ENCODE assay signal across 25 mouse cellular contexts in genomic region chr7:79568212-79568611, GRCm38 (mm10). TPM values are rescaled to one million over a fixed set of nuclear protein-coding genes. Genes with fewer than 3 reads are reported as not detected.
DNase-seq lines count a peak whose midpoint lies in the region; ATAC-seq and TF ChIP-seq lines count a peak whose summit lies in the region.
"Had no signal": no experiment of that assay in that cellular context is flagged by ENCODE, and none has a peak within 500 bp of the region (broad histone marks: within the 10 kb centered on the region; RNA-seq: fewer than 3 reads in every experiment).

No protein-coding gene starts in this region.

- no peak overlapping the region for H3K9ac ChIP-seq in forebrain, embryonic 16.5 days (replicated peaks; ENCODE audit: low read depth, low read length)
- H3K9ac ChIP-seq in forebrain, embryonic 14.5 days (ENCODE audit: low read length) = no peak overlapping the region
- no peak overlapping the region for H3K9ac ChIP-seq in intestine, embryonic 14.5 days (ENCODE audit: low read length)
- no peak overlapping the region for H3K9ac ChIP-seq in intestine, postnatal 0 days (ENCODE audit: low read depth, low read length)
- H3K9ac ChIP-seq: heart, embryonic 13.5 days; limb, embryonic 12.5 days; liver, embryonic 12.5 days; midbrain, embryonic 12.5 days had no signal

- ATAC-seq in forebrain, embryonic 16.5 days = no peak
- ATAC-seq in forebrain, embryonic 14.5 days = no peak
- ATAC-seq in intestine, embryonic 14.5 days (replicated peaks; ENCODE audit: low FRiP score, low TSS enrichment, low read depth) = no peak
- no peak for ATAC-seq in intestine, postnatal 0 days
- ATAC-seq: CD4-positive, CD25-positive, alpha-beta regulatory T cell, adult 4 months; liver, embryonic 12.5 days had no signal

- 70% methylated on average over 6 of the region's 6 CpGs for WGBS in forebrain, embryonic 16.5 days
- 73% methylated on average over 6 of the region's 6 CpGs for WGBS in forebrain, embryonic 14.5 days
- WGBS in intestine, embryonic 14.5 days = 64% methylated on average over 6 of the region's 6 CpGs
- WGBS in intestine, postnatal 0 days = 62% methylated on average over 6 of the region's 6 CpGs

- H3K9me3 ChIP-seq in forebrain, embryonic 16.5 days (ENCODE audit: control insufficient read depth, low read length) = no peaks in the 10 kb centered on the region
- H3K9me3 ChIP-seq in forebrain, embryonic 14.5 days (replicated peaks; ENCODE audit: control insufficient read depth, low read length) = no peaks in the 10 kb centered on the region
- H3K9me3 ChIP-seq in intestine, embryonic 14.5 days (ENCODE audit: control insufficient read depth, low read length) = no peaks in the 10 kb centered on the region
- no peaks in the 10 kb centered on the region for H3K9me3 ChIP-seq in intestine, postnatal 0 days (ENCODE audit: control insufficient read depth)
- H3K9me3 ChIP-seq: heart, embryonic 13.5 days; limb, embryonic 12.5 days; liver, embryonic 12.5 days; midbrain, embryonic 12.5 days had no signal

- no peak for TF ChIP-seq CTCF in intestine, postnatal 0 days (IDR thresholded peaks at IDR 0.05; ENCODE audit: low read depth)

- H3K4me1 ChIP-seq in forebrain, embryonic 16.5 days (replicated peaks; ENCODE audit: control insufficient read depth, insufficient read depth, low read length) = peaks cover 17% of the 10 kb centered on the region
- H3K4me1 ChIP-seq in forebrain, embryonic 14.5 days (ENCODE audit: control insufficient read depth, insufficient read depth, low read length) = peaks cover 13% of the 10 kb centered on the region
- no peaks in the 10 kb centered on the region for H3K4me1 ChIP-seq in intestine, embryonic 14.5 days (replicated peaks; ENCODE audit: control insufficient read depth, insufficient read depth, low read length)
- H3K4me1 ChIP-seq in intestine, postnatal 0 days (replicated peaks; ENCODE audit: control insufficient read depth, insufficient read depth, low read length) = no peaks in the 10 kb centered on the region; the same call in 1 of the 2 replicates
- H3K4me1 ChIP-seq: heart, embryonic 13.5 days; limb, embryonic 12.5 days; liver, embryonic 12.5 days had no signal

- no peak overlapping the region for H3K4me3 ChIP-seq in forebrain, embryonic 16.5 days (replicated peaks; ENCODE audit: low read length)
- H3K4me3 ChIP-seq in forebrain, embryonic 14.5 days (ENCODE audit: low read depth, low read length) = no peak overlapping the region
- no peak overlapping the region for H3K4me3 ChIP-seq in intestine, embryonic 14.5 days (ENCODE audit: low read depth, low read length)
- H3K4me3 ChIP-seq in intestine, postnatal 0 days (ENCODE audit: low read depth, low read length) = no peak overlapping the region
- H3K4me3 ChIP-seq: heart, embryonic 13.5 days; limb, embryonic 12.5 days; liver, embryonic 12.5 days; midbrain, embryonic 12.5 days had no signal

- DNase-seq in forebrain, embryonic 14.5 days (ENCODE audit: low spot score) = no peak
- DNase-seq in intestine, embryonic 14.5 days (ENCODE audit: low spot score) = peak; percentile 45
- peak; percentile 61 to 76 for DNase-seq in right cerebral cortex, postnatal 10 days (ENCODE audit: low spot score in 2 of 2)
- no peak for DNase-seq in right cerebral cortex, adult 2 months (ENCODE audit: low spot score in 2 of 2)
- no peak for DNase-seq in ovary, postnatal 10 days (ENCODE audit: low spot score)
- DNase-seq: adrenal gland, postnatal 14 days; cerebellum, adult 9-10 months; gastrocnemius, postnatal 10 days; heart, adult 18-20 months; heart, postnatal 14 days; kidney, adult 2 months; lung, adult 18-20 months; lung, postnatal 10 days; retina, postnatal 1 day; right cerebral cortex, postnatal 4 days; thymus, postnatal 14 days had no signal

- no peak overlapping the region for H3K4me2 ChIP-seq in forebrain, embryonic 16.5 days (ENCODE audit: low read length)
- H3K4me2 ChIP-seq in forebrain, embryonic 14.5 days (ENCODE audit: low read length) = no peak overlapping the region
- H3K4me2 ChIP-seq in intestine, embryonic 14.5 days (ENCODE audit: low read length) = no peak overlapping the region
- H3K4me2 ChIP-seq in intestine, postnatal 0 days (replicated peaks; ENCODE audit: low read depth) = no peak overlapping the region
- H3K4me2 ChIP-seq: heart, embryonic 13.5 days; limb, embryonic 12.5 days; liver, embryonic 12.5 days; midbrain, embryonic 12.5 days had no signal

- peak overlapping the region; percentile 23; the same call in 1 of the 2 replicates for H3K27ac ChIP-seq in forebrain, embryonic 16.5 days (ENCODE audit: low read length)
- H3K27ac ChIP-seq in forebrain, embryonic 14.5 days (ENCODE audit: low read depth, low read length) = no peak overlapping the region
- no peak overlapping the region for H3K27ac ChIP-seq in intestine, embryonic 14.5 days (ENCODE audit: low read depth)
- H3K27ac ChIP-seq in intestine, postnatal 0 days (ENCODE audit: low read depth, low read length) = no peak overlapping the region
- H3K27ac ChIP-seq: heart, embryonic 13.5 days; kidney, postnatal 0 days; limb, embryonic 12.5 days; liver, embryonic 12.5 days had no signal

- H3K36me3 ChIP-seq in forebrain, embryonic 16.5 days (ENCODE audit: control insufficient read depth, insufficient read depth) = no peaks in the 10 kb centered on the region
- H3K36me3 ChIP-seq in forebrain, embryonic 14.5 days (ENCODE audit: control insufficient read depth, insufficient read depth, low read length) = no peaks in the 10 kb centered on the region
- H3K36me3 ChIP-seq in intestine, embryonic 14.5 days (ENCODE audit: control insufficient read depth, insufficient read depth, low read length) = no peaks in the 10 kb centered on the region
- no peaks in the 10 kb centered on the region for H3K36me3 ChIP-seq in intestine, postnatal 0 days (ENCODE audit: control insufficient read depth, insufficient read depth)
- H3K36me3 ChIP-seq: heart, embryonic 13.5 days; limb, embryonic 12.5 days; liver, embryonic 12.5 days; midbrain, embryonic 12.5 days had no signal

- no peaks in the 10 kb centered on the region for H3K27me3 ChIP-seq in forebrain, embryonic 16.5 days (replicated peaks; ENCODE audit: control insufficient read depth, insufficient read depth, low read length)
- no peaks in the 10 kb centered on the region for H3K27me3 ChIP-seq in forebrain, embryonic 14.5 days (replicated peaks; ENCODE audit: control insufficient read depth, insufficient read depth, low read length)
- peaks cover 17% of the 10 kb centered on the region for H3K27me3 ChIP-seq in intestine, embryonic 14.5 days (replicated peaks; ENCODE audit: control insufficient read depth, insufficient read depth, low read length)
- H3K27me3 ChIP-seq in intestine, postnatal 0 days (replicated peaks; ENCODE audit: control insufficient read depth, insufficient read depth, low read length) = peaks cover 15% of the 10 kb centered on the region; the same call in 1 of the 2 replicates

RNA-seq across cellular contexts. Expression of gene Rhcg, which starts 49.2 kb away (rescaled TPM):
- polyA plus RNA-seq in forebrain, embryonic 16.5 days (2015; fragmentation: Nextera tagmentation; extraction: Ambion mirVana) = 2.5 and 5.1 TPM in 2 replicates
- 1.6 and 4.2 TPM in 2 replicates for polyA plus RNA-seq in forebrain, embryonic 14.5 days (2014; fragmentation: Nextera tagmentation; extraction: Ambion mirVana)
- polyA plus RNA-seq in intestine, embryonic 14.5 days (2014; fragmentation: Nextera tagmentation; extraction: Ambion mirVana) = 0.08 TPM in 1 of 2 replicates, not detected in the other
- not detected in 2 replicates for polyA plus RNA-seq in intestine, postnatal 0 days (2015; fragmentation: Nextera tagmentation; extraction: Ambion mirVana)
- polyA plus RNA-seq: CD4-positive, CD25-positive, alpha-beta regulatory T cell, adult 4 months; heart, embryonic 13.5 days; limb, embryonic 12.5 days; liver, embryonic 12.5 days; stomach, embryonic 14.5 days had no signal

Comparison
In these comparisons a context has a peak if more than half of its experiments do, and no peak if none do; other contexts are left out.
1. DNase-seq: peak in intestine, embryonic 14.5 days (single experiment) and right cerebral cortex, postnatal 10 days (2 of 2); none in forebrain, embryonic 14.5 days (single experiment), right cerebral cortex, adult 2 months (0 of 2) and ovary, postnatal 10 days (single experiment).